12 mouse cellular contexts compared by ENCODE assay signal in genomic region chr4:132338943-132339342, GRCm38 (mm10). TPM values are rescaled to one million over a fixed set of nuclear protein-coding genes. Genes with fewer than 3 reads are reported as not detected.
DNase-seq lines count a peak whose midpoint lies in the region; ATAC-seq and TF ChIP-seq lines count a peak whose summit lies in the region.
"Had no signal": no experiment of that assay in that cellular context is flagged by ENCODE, and none has a peak within 500 bp of the region (broad histone marks: within the 10 kb centered on the region; RNA-seq: fewer than 3 reads in every experiment).

No protein-coding gene starts in this region.

- no peak for TF ChIP-seq CTCF in hindbrain, postnatal 0 days (IDR thresholded peaks at IDR 0.05; ENCODE audit: low read depth)

- 68% methylated on average over 13 of the region's 13 CpGs for WGBS in hindbrain, postnatal 0 days
- 82% methylated on average over 13 of the region's 13 CpGs for WGBS in hindbrain, embryonic 16.5 days

- peaks cover 4% of the 10 kb centered on the region for H3K36me3 ChIP-seq in hindbrain, postnatal 0 days (ENCODE audit: insufficient read depth, low read length)
- H3K36me3 ChIP-seq in hindbrain, embryonic 16.5 days (ENCODE audit: control insufficient read depth, insufficient read depth, low read length) = peaks cover 14% of the 10 kb centered on the region

- H3K4me2 ChIP-seq in hindbrain, postnatal 0 days (ENCODE audit: low read depth, low read length) = no peak overlapping the region
- H3K4me2 ChIP-seq in hindbrain, embryonic 16.5 days (ENCODE audit: low read length) = no peak overlapping the region
- H3K4me2 ChIP-seq: heart, embryonic 13.5 days; limb, embryonic 12.5 days had no signal

- H3K4me1 ChIP-seq in hindbrain, postnatal 0 days (ENCODE audit: insufficient read depth, low read length) = no peaks in the 10 kb centered on the region
- H3K4me1 ChIP-seq in hindbrain, embryonic 16.5 days (ENCODE audit: control insufficient read depth, insufficient read depth, low read depth, low read length) = peaks cover 3% of the 10 kb centered on the region
- no peaks in the 10 kb centered on the region for H3K4me1 ChIP-seq in brown adipose tissue, adult 24 weeks (ENCODE audit: control insufficient read depth, insufficient read depth, insufficient read length, low read length)

- no peak overlapping the region for H3K27ac ChIP-seq in hindbrain, postnatal 0 days
- no peak overlapping the region for H3K27ac ChIP-seq in hindbrain, embryonic 16.5 days (ENCODE audit: low read depth, low read length)
- H3K27ac ChIP-seq in brown adipose tissue, adult 24 weeks (replicated peaks; ENCODE audit: low read depth, low read length) = peak overlapping the region; percentile 55
- H3K27ac ChIP-seq: heart, embryonic 13.5 days; limb, embryonic 12.5 days; stomach, postnatal 0 days had no signal

- H3K27me3 ChIP-seq in hindbrain, postnatal 0 days (ENCODE audit: insufficient read depth, low read length) = no peaks in the 10 kb centered on the region
- no peaks in the 10 kb centered on the region for H3K27me3 ChIP-seq in hindbrain, embryonic 16.5 days (replicated peaks; ENCODE audit: control insufficient read depth, insufficient read depth, low read length)
- H3K27me3 ChIP-seq: heart, embryonic 13.5 days; limb, embryonic 12.5 days had no signal

- peak; percentile 69; the same call in 1 of the 2 replicates for ATAC-seq in hindbrain, postnatal 0 days
- no peak for ATAC-seq in hindbrain, embryonic 16.5 days
- no peak for ATAC-seq in monocyte, adult 5-6 weeks (replicated peaks; ENCODE audit: insufficient number of reproducible peaks, low FRiP score, low TSS enrichment, poor library complexity, severe bottlenecking)
- ATAC-seq: intestine, postnatal 0 days had no signal

- H3K9me3 ChIP-seq in hindbrain, postnatal 0 days (ENCODE audit: low read length) = no peaks in the 10 kb centered on the region
- H3K9me3 ChIP-seq in hindbrain, embryonic 16.5 days (ENCODE audit: control insufficient read depth, low read length) = no peaks in the 10 kb centered on the region
- H3K9me3 ChIP-seq: heart, embryonic 13.5 days; limb, embryonic 12.5 days had no signal

- peak; percentile 68 for DNase-seq in hindbrain, postnatal 0 days (ENCODE audit: low spot score)
- peak; percentile 64 for DNase-seq in MN1 (ENCODE audit: low spot score)
- peak; percentile 85 for DNase-seq in kidney, adult 9 months
- DNase-seq in thymus, postnatal 14 days = no peak
- DNase-seq in retina, postnatal 1 day = no peak

- H3K9ac ChIP-seq in hindbrain, postnatal 0 days (replicated peaks; ENCODE audit: low read length) = no peak overlapping the region
- no peak overlapping the region for H3K9ac ChIP-seq in hindbrain, embryonic 16.5 days (ENCODE audit: low read depth, low read length)
- H3K9ac ChIP-seq: heart, embryonic 13.5 days; limb, embryonic 12.5 days had no signal

- no peak overlapping the region for H3K4me3 ChIP-seq in hindbrain, postnatal 0 days (ENCODE audit: low read length)
- H3K4me3 ChIP-seq in hindbrain, embryonic 16.5 days (ENCODE audit: low read length) = no peak overlapping the region
- H3K4me3 ChIP-seq in brown adipose tissue, adult 24 weeks (ENCODE audit: insufficient read depth, low read depth, low read length) = no peak overlapping the region
- H3K4me3 ChIP-seq: heart, embryonic 13.5 days; limb, embryonic 12.5 days had no signal

RNA-seq across cellular contexts. Expression of gene Trnau1ap, which starts 9.6 kb away (rescaled TPM):
- 53.2 and 79.3 TPM in 2 replicates for total RNA-seq in hindbrain, postnatal 0 days (2014; rRNA removed)
- 56.6 and 62.6 TPM in 2 replicates for polyA plus RNA-seq in hindbrain, postnatal 0 days (2015; fragmentation: Nextera tagmentation; extraction: Ambion mirVana)
- 75.2 and 77.9 TPM in 2 replicates for polyA plus RNA-seq in hindbrain, embryonic 16.5 days (2015; fragmentation: Nextera tagmentation; extraction: Ambion mirVana)
- polyA plus RNA-seq in brown adipose tissue, adult 24 weeks (2012; ENCODE audit: insufficient read depth, insufficient read length, missing spikeins) = 35.1 and 36.5 TPM in 2 replicates
- 42.3 to 56.8 TPM (median 49.3 TPM) in 3 replicates for total RNA-seq in monocyte, adult 5-6 weeks (2017)

RNA-seq across cellular contexts. Expression of gene Rcc1, which starts 14.5 kb away (rescaled TPM):
- total RNA-seq in hindbrain, postnatal 0 days (2014; rRNA removed) = 20.7 and 24.4 TPM in 2 replicates
- polyA plus RNA-seq in hindbrain, postnatal 0 days (2015; fragmentation: Nextera tagmentation; extraction: Ambion mirVana) = 28.8 and 29.7 TPM in 2 replicates
- polyA plus RNA-seq in hindbrain, embryonic 16.5 days (2015; fragmentation: Nextera tagmentation; extraction: Ambion mirVana) = 31.5 and 35.2 TPM in 2 replicates
- 3.4 and 7.6 TPM in 2 replicates for polyA plus RNA-seq in brown adipose tissue, adult 24 weeks (2012; ENCODE audit: insufficient read depth, insufficient read length, missing spikeins)
- 2.9 to 7.7 TPM (median 6.1 TPM) in 3 replicates for total RNA-seq in monocyte, adult 5-6 weeks (2017)

RNA-seq across cellular contexts. Expression of gene Rab42, which starts 35.8 kb away (rescaled TPM):
- 4.9 and 5.4 TPM in 2 replicates for total RNA-seq in hindbrain, postnatal 0 days (2014; rRNA removed)
- 5.1 and 5.9 TPM in 2 replicates for polyA plus RNA-seq in hindbrain, postnatal 0 days (2015; fragmentation: Nextera tagmentation; extraction: Ambion mirVana)
- polyA plus RNA-seq in hindbrain, embryonic 16.5 days (2015; fragmentation: Nextera tagmentation; extraction: Ambion mirVana) = 3.9 and 4.8 TPM in 2 replicates
- polyA plus RNA-seq in brown adipose tissue, adult 24 weeks (2012; ENCODE audit: insufficient read depth, insufficient read length, missing spikeins) = 2.3 TPM in 1 of 2 replicates, not detected in the other
- not detected in 3 replicates for total RNA-seq in monocyte, adult 5-6 weeks (2017)

Comparison
In these comparisons a context has a peak if more than half of its experiments do, and no peak if none do; other contexts are left out.
1. DNase-seq: peak in hindbrain, postnatal 0 days (single experiment), MN1 (single experiment) and kidney, adult 9 months (single experiment); none in thymus, postnatal 14 days (single experiment) and retina, postnatal 1 day (single experiment).